Mouse (Mus musculus) skeletal muscle tissue, postnatal 0 days (tissue): ENCODE results near the gene Msl3l2. TPM values are rescaled to one million over a fixed set of nuclear protein-coding genes. Genes with fewer than 3 reads are reported as not detected.

ENCODE experiments used
- polyA plus RNA-seq: library from polyadenylated mRNA; unstranded; fragments of >200 nt; fragmentation: Nextera tagmentation; extraction: Ambion mirVana; gene quantifications from 2 replicates; pipeline ENCODE4 v1.2.1, GENCODE M21; 2015

Gene Msl3l2
- 1.7 and 2.8 TPM in 2 replicates for polyA plus RNA-seq

DNA sequence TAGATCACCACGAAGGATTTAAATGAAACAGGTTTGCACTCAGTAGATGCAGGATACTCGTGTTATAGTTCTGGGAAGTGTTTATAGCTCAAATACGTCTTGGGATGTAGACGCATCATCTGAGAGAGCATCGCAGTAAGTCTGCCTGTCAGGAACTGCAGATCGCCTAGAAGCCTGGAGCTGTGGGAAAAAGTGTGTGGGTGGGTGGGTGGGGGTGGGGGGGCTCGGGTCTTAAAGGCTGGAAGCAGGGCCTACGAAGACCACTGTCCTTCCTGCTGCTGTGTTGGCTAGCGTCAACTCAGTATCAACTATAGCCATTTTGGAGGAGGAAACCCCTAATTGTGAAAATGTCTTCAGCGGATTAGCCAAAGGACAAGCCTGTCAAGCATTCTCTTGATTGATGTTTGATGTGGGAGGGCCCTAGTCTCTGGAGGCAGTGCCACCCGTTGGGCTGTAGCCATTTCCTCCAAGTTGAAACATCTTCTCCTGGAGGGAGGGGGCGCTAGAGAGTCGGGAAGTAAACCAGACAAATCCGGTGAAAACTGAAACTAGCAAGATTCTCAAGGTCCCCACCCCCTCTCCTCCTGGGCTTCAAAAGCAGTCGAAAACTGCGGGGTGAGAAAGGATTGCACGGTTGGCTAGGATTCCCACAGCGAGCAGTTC is at the start of gene Msl3l2:
Gene Msl3l2 (plus strand): TSS at position 585 of the 663 bp plus-strand sequence.

Other genes starting within 250 kb of the Msl3l2 start
- 1.1 and 1.6 TPM in 2 replicates for gene Tbc1d32, start 121.8 kb downstream of the Msl3l2 start, polyA plus RNA-seq